Mouse (Mus musculus): ENCODE measurements at regions not wholly inside any gene's neighbourhood (a gene's known extent, or its start where the extent isn't known, plus 50 kb on each side); places are given as distances from the start of the nearest gene placed in this dataset.

DNA sequence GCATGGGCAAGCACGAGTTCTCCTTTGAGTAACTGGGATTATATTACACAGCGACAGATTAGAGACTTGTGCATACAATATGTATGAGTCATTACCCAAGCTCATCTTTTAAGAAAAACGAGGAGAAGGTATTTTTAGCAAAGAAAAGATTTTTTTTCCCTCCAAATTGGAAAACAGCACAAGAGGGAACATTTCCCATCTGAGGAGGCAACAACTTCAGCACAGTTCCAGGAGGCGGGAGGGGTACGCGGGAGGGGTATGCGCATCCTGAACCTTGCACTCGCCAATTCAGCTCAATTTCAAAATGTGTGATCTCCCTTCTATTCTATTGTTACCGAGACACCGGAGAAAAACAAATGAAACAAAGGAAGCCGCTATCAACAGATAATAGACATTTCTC lies 472.6 kb upstream of the Tmem132c start:
- no peaks in the 10 kb centered on the region for H3K36me3 ChIP-seq (ENCODE audit: control insufficient read depth, insufficient read depth, low read length)
- H3K27me3 ChIP-seq (replicated peaks; ENCODE audit: control insufficient read depth, insufficient read depth, low read length), result 0 out of 2 replicates have a peak, but pooled peaks cover 6% of the 10 kb centered on the region
- no peak overlapping the region for H3K4me3 ChIP-seq (ENCODE audit: low read depth, low read length)
- no peak overlapping the region for H3K9ac ChIP-seq (ENCODE audit: low read depth, low read length)
- 32% methylated on average over 11 of the region's 11 CpGs for WGBS
- ATAC-seq (ENCODE audit: low read depth), result no peak
- H3K4me2 ChIP-seq (ENCODE audit: low read depth, low read length), result no peak overlapping the region
- no peaks in the 10 kb centered on the region for H3K4me1 ChIP-seq (ENCODE audit: control insufficient read depth, insufficient read depth, low read length)
- no peaks in the 10 kb centered on the region for H3K9me3 ChIP-seq (ENCODE audit: control insufficient read depth, low read length)
- DNase-seq (ENCODE audit: low spot score), result peak; percentile 20
- no peak overlapping the region for H3K27ac ChIP-seq (replicated peaks; ENCODE audit: low read depth, low read length)

GRCm38 (mm10) chr5:126787706-126788610 lies 453.6 kb upstream of the Tmem132c start:
- Histone ChIP-seq H3K27me3 (replicated peaks; ENCODE audit: control insufficient read depth, insufficient read depth, low read length) (0 out of 2 replicates have a peak, but pooled peaks cover 4% of the 10 kb centered on the region), H3K36me3 (ENCODE audit: control insufficient read depth, insufficient read depth, low read length) (no peaks in the 10 kb centered on the region), H3K9me3 (ENCODE audit: control insufficient read depth, low read length) (peaks cover 2% of the 10 kb centered on the region; the same call in 1 of the 2 replicates), H3K4me1 (ENCODE audit: control insufficient read depth, insufficient read depth, low read length) (0 out of 2 replicates have a peak, but pooled peaks cover 2% of the 10 kb centered on the region), H3K4me3 (ENCODE audit: low read depth, low read length) (peak overlapping the region; percentile 37), H3K27ac (replicated peaks; ENCODE audit: low read depth, low read length) (no peak overlapping the region), H3K4me2 (ENCODE audit: low read depth, low read length) (peak overlapping the region; percentile 64), H3K9ac (ENCODE audit: low read depth, low read length) (peak overlapping the region; percentile 46)
- WGBS, result 5% methylated on average over 29 of the region's 29 CpGs
- ATAC-seq (ENCODE audit: low read depth) (peak; percentile 85), DNase-seq (ENCODE audit: low spot score) (peak; percentile 66)

DNA sequence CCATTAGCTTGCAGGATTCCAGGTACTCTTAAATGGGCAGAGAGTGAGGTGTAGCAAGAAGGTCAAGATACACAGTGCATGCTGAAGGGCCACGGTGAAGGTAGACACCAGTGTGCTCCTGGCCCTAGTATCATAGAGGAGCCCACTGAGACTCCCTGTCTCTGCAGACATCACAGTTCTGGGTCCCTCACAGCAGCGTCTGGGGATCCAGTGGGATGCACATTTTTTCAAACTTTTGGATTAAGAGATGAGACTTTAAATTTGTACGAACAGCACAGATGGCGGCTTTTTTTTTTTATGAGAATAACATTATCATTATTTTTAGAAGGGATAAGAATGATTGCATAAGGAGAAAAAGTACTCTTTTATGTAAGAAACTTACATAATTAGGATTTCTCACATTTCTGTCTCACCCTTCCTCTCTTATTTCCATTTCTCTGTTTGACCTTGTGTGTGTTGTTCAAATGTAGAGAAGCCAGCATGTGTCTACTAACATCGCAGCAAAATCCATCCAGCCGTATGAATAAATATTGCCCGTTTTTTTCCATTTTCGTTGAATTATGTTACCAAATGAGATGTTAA lies 441.8 kb upstream of the Tmem132c start:
- WGBS, result 89% methylated on average over 8 of the region's 8 CpGs
- H3K4me2 ChIP-seq (ENCODE audit: low read depth, low read length), result no peak overlapping the region
- H3K9ac ChIP-seq (ENCODE audit: low read depth, low read length), result no peak overlapping the region

GRCm38 (mm10) chr5:126806656-126807055 lies 435.0 kb upstream of the Tmem132c start:
- ATAC-seq (ENCODE audit: low read depth), result no peak
- H3K9ac ChIP-seq (ENCODE audit: low read depth, low read length), result no peak overlapping the region
- H3K9me3 ChIP-seq (ENCODE audit: control insufficient read depth, low read length), result peaks cover 5% of the 10 kb centered on the region; the same call in 1 of the 2 replicates
- no peaks in the 10 kb centered on the region for H3K4me1 ChIP-seq (ENCODE audit: control insufficient read depth, insufficient read depth, low read length)
- no peaks in the 10 kb centered on the region for H3K36me3 ChIP-seq (ENCODE audit: control insufficient read depth, insufficient read depth, low read length)
- no peak overlapping the region for H3K4me2 ChIP-seq (ENCODE audit: low read depth, low read length)
- H3K4me3 ChIP-seq (ENCODE audit: low read depth, low read length), result no peak overlapping the region
- H3K27ac ChIP-seq (replicated peaks; ENCODE audit: low read depth, low read length), result no peak overlapping the region
- no peak for DNase-seq (ENCODE audit: low spot score)
- H3K27me3 ChIP-seq (replicated peaks; ENCODE audit: control insufficient read depth, insufficient read depth, low read length), result no peaks in the 10 kb centered on the region

More for the DNA sequence above, 441.8 kb upstream of the Tmem132c start:
- H3K4me1 ChIP-seq (ENCODE audit: control insufficient read depth, insufficient read depth, low read length), result no peaks in the 10 kb centered on the region
- ATAC-seq (ENCODE audit: low read depth), result no peak
- no peaks in the 10 kb centered on the region for H3K9me3 ChIP-seq (ENCODE audit: control insufficient read depth, low read length)
- no peak for DNase-seq (ENCODE audit: low spot score)
- H3K27me3 ChIP-seq (replicated peaks; ENCODE audit: control insufficient read depth, insufficient read depth, low read length), result no peaks in the 10 kb centered on the region
- H3K27ac ChIP-seq (replicated peaks; ENCODE audit: low read depth, low read length), result no peak overlapping the region
- H3K4me3 ChIP-seq (ENCODE audit: low read depth, low read length), result no peak overlapping the region
- no peaks in the 10 kb centered on the region for H3K36me3 ChIP-seq (ENCODE audit: control insufficient read depth, insufficient read depth, low read length)

DNA sequence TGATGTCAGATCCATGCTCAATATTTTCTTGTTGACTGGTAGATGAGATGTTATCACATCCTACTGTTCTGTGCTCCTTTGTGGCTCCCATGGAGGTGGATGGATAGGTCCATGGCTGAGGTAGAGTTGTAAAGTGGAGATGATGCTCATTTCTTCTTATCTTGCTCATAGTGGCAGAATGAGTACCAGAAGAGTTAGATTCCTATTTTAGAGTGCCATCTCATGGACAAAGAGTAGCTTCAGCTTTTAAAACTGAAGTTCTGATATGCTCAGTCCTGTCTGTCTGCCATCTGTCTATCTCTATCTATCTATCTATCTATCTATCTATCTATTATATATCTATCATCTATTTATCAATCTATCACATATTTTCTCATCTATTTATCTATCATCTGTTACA lies 425.5 kb upstream of the Tmem132c start:
- H3K27ac ChIP-seq (replicated peaks; ENCODE audit: low read depth, low read length), result no peak overlapping the region
- H3K9ac ChIP-seq (ENCODE audit: low read depth, low read length), result no peak overlapping the region
- H3K27me3 ChIP-seq (replicated peaks; ENCODE audit: control insufficient read depth, insufficient read depth, low read length), result no peaks in the 10 kb centered on the region
- ATAC-seq (ENCODE audit: low read depth) (no peak), DNase-seq (ENCODE audit: low spot score) (no peak)
- peaks cover 6% of the 10 kb centered on the region; the same call in 1 of the 2 replicates for H3K9me3 ChIP-seq (ENCODE audit: control insufficient read depth, low read length)
- no peak overlapping the region for H3K4me2 ChIP-seq (ENCODE audit: low read depth, low read length)
- H3K4me3 ChIP-seq (ENCODE audit: low read depth, low read length), result no peak overlapping the region
- H3K4me1 ChIP-seq (ENCODE audit: control insufficient read depth, insufficient read depth, low read length), result no peaks in the 10 kb centered on the region
- H3K36me3 ChIP-seq (ENCODE audit: control insufficient read depth, insufficient read depth, low read length), result no peaks in the 10 kb centered on the region

DNA sequence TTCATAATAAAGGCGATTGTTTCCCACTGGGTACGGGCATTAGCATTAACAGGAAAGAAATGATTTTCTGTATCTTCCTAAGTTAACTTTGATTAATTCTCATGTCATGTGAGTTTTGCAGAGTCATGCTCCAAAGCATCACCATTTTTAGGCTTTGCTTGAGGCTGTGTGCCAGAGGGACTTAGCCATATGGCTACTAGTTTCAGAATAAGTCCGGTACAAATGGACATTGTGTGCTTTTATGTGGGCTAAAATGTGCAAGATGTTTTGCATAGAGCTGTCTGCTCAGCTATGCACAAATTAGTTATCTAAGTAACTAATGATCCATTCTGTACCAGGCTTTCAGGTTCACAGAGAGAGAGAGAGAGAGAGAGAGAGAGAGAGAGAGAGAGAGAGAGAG lies 406.2 kb upstream of the Tmem132c start:
- H3K9ac ChIP-seq (ENCODE audit: low read depth, low read length), result no peak overlapping the region
- H3K36me3 ChIP-seq (ENCODE audit: control insufficient read depth, insufficient read depth, low read length), result no peaks in the 10 kb centered on the region
- H3K4me3 ChIP-seq (ENCODE audit: low read depth, low read length), result no peak overlapping the region
- no peaks in the 10 kb centered on the region for H3K27me3 ChIP-seq (replicated peaks; ENCODE audit: control insufficient read depth, insufficient read depth, low read length)
- H3K4me2 ChIP-seq (ENCODE audit: low read depth, low read length), result no peak overlapping the region
- DNase-seq (ENCODE audit: low spot score), result no peak
- WGBS, result 92% methylated on average over 3 of the region's 3 CpGs
- ATAC-seq (ENCODE audit: low read depth), result no peak
- no peaks in the 10 kb centered on the region for H3K9me3 ChIP-seq (ENCODE audit: control insufficient read depth, low read length)
- no peak overlapping the region for H3K27ac ChIP-seq (replicated peaks; ENCODE audit: low read depth, low read length)
- no peaks in the 10 kb centered on the region for H3K4me1 ChIP-seq (ENCODE audit: control insufficient read depth, insufficient read depth, low read length)

- Histone ChIP-seq H3K4me3 (ENCODE audit: low read depth, low read length) (no peak overlapping the region), H3K36me3 (ENCODE audit: control insufficient read depth, insufficient read depth, low read length) (no peaks in the 10 kb centered on the region), H3K4me1 (ENCODE audit: control insufficient read depth, insufficient read depth, low read length) (no peaks in the 10 kb centered on the region), H3K9ac (ENCODE audit: low read depth, low read length) (no peak overlapping the region), H3K9me3 (ENCODE audit: control insufficient read depth, low read length) (no peaks in the 10 kb centered on the region), H3K27ac (replicated peaks; ENCODE audit: low read depth, low read length) (no peak overlapping the region), H3K4me2 (ENCODE audit: low read depth, low read length) (no peak overlapping the region), H3K27me3 (replicated peaks; ENCODE audit: control insufficient read depth, insufficient read depth, low read length) (no peaks in the 10 kb centered on the region)
- ATAC-seq (ENCODE audit: low read depth) (no peak), DNase-seq (ENCODE audit: low spot score) (no peak)
- WGBS, result 70% methylated on average over 4 of the region's 4 CpGs
Measured at GRCm38 (mm10) chr5:126842606-126843005, 399.0 kb upstream of the Tmem132c start.

GRCm38 (mm10) chr5:126862078-126862477 lies 379.5 kb upstream of the Tmem132c start:
- Histone ChIP-seq H3K9me3 (ENCODE audit: control insufficient read depth, low read length) (no peaks in the 10 kb centered on the region), H3K4me2 (ENCODE audit: low read depth, low read length) (no peak overlapping the region), H3K36me3 (ENCODE audit: control insufficient read depth, insufficient read depth, low read length) (no peaks in the 10 kb centered on the region), H3K27me3 (replicated peaks; ENCODE audit: control insufficient read depth, insufficient read depth, low read length) (no peaks in the 10 kb centered on the region), H3K27ac (replicated peaks; ENCODE audit: low read depth, low read length) (no peak overlapping the region), H3K4me1 (ENCODE audit: control insufficient read depth, insufficient read depth, low read length) (no peaks in the 10 kb centered on the region), H3K4me3 (ENCODE audit: low read depth, low read length) (no peak overlapping the region), H3K9ac (ENCODE audit: low read depth, low read length) (no peak overlapping the region)
- no peak for ATAC-seq (ENCODE audit: low read depth)
- DNase-seq (ENCODE audit: low spot score), result no peak
- 73% methylated on average over 1 of the region's 1 CpGs for WGBS

All from embryonic facial prominence, embryonic 14.5 days (tissue).